In the genomic region with DNA sequence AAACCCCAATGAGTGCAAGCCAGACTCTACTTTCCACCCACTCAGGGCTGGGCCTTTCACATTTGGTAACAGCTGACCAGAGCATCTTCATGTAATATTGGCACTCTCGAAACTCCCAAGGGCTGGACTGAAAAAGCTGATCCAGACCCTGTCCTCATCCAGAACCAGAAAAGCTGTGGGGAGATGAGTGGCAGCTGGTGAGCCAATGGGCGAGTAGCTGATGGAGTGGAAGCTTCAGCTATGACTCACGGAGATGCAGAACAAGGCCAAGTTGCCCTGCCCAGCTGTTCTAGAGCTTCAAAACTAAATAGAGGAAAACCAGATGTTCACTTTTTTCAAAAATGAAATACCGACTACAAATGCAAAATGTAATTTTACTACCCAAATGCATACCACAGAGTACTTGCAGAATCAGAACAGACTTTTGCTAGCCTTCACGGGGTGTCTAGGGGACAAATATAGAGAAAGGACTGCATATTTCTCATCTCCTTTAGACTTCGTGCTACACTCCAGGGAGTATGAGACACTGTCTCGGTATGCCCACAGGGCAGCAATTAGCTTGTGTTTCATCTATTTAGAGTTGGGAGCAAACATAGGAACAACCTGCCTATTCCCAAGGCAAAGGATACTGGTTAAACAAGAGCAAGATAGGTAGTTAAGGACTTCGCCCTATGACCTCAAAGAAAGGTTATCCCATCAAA, we compare ENCODE assay signal across 11 mouse cellular contexts. TPM values are rescaled to one million over a fixed set of nuclear protein-coding genes. Genes with fewer than 3 reads are reported as not detected.
DNase-seq lines count a peak whose midpoint lies in the region; ATAC-seq and TF ChIP-seq lines count a peak whose summit lies in the region.
"Had no signal": no experiment of that assay in that cellular context is flagged by ENCODE, and none has a peak within 500 bp of the region (broad histone marks: within the 10 kb centered on the region; RNA-seq: fewer than 3 reads in every experiment).

No protein-coding gene starts in this region.

- no peaks in the 10 kb centered on the region for H3K9me3 ChIP-seq in intestine, embryonic 16.5 days (ENCODE audit: control insufficient read depth, low read length)
- no peaks in the 10 kb centered on the region for H3K9me3 ChIP-seq in intestine, embryonic 15.5 days
- H3K9me3 ChIP-seq in forebrain, embryonic 11.5 days (ENCODE audit: control insufficient read depth, low read length): no peaks in the 10 kb centered on the region
- H3K9me3 ChIP-seq: heart, embryonic 13.5 days; liver, embryonic 15.5 days; neural tube, embryonic 13.5 days had no signal

- DNase-seq in Patski (ENCODE audit: low read depth, low spot score): no peak
- DNase-seq in heart, adult 8-10 months (ENCODE audit: low spot score): peak; percentile 83
- peak; percentile 84 for DNase-seq in lung, postnatal 36 days
- DNase-seq in forebrain, embryonic 11.5 days (ENCODE audit: low spot score): no peak
- no peak for DNase-seq in right cerebral cortex, adult 2 months (ENCODE audit: low spot score in 2 of 2)
- no peak for DNase-seq in thymus, adult 2 months

- in situ Hi-C loops in Patski (cut with MboI; ENCODE audit: low pct_unique_long_range_greater_than_20kb): no loop called here

- no peak overlapping the region for H3K4me3 ChIP-seq in intestine, embryonic 16.5 days (ENCODE audit: low read length)
- no peak overlapping the region for H3K4me3 ChIP-seq in intestine, embryonic 15.5 days (replicated peaks)
- H3K4me3 ChIP-seq in forebrain, embryonic 11.5 days (ENCODE audit: low read depth, low read length): no peak overlapping the region
- no peak overlapping the region for H3K4me3 ChIP-seq in thymus, adult 2 months (ENCODE audit: control insufficient read depth, insufficient read depth, low read length)
- H3K4me3 ChIP-seq: heart, embryonic 13.5 days; liver, embryonic 15.5 days; neural tube, embryonic 13.5 days had no signal

- H3K27me3 ChIP-seq in intestine, embryonic 16.5 days (replicated peaks; ENCODE audit: control insufficient read depth, insufficient read depth, low read length): no peaks in the 10 kb centered on the region
- no peaks in the 10 kb centered on the region for H3K27me3 ChIP-seq in intestine, embryonic 15.5 days (replicated peaks)
- no peaks in the 10 kb centered on the region for H3K27me3 ChIP-seq in Patski
- no peaks in the 10 kb centered on the region for H3K27me3 ChIP-seq in forebrain, embryonic 11.5 days (ENCODE audit: control insufficient read depth, insufficient read depth, low read length)
- H3K27me3 ChIP-seq in thymus, adult 2 months (ENCODE audit: control insufficient read depth, insufficient read depth, low read length): no peaks in the 10 kb centered on the region
- H3K27me3 ChIP-seq: heart, embryonic 13.5 days; liver, embryonic 15.5 days; neural tube, embryonic 13.5 days had no signal

- no peak overlapping the region for H3K4me2 ChIP-seq in intestine, embryonic 16.5 days (ENCODE audit: low read depth, low read length)
- H3K4me2 ChIP-seq in intestine, embryonic 15.5 days (replicated peaks): no peak overlapping the region
- no peak overlapping the region for H3K4me2 ChIP-seq in forebrain, embryonic 11.5 days (ENCODE audit: low read depth, low read length, severe bottlenecking)
- H3K4me2 ChIP-seq: heart, embryonic 13.5 days; liver, embryonic 15.5 days; neural tube, embryonic 13.5 days had no signal

- no peak overlapping the region for H3K9ac ChIP-seq in intestine, embryonic 16.5 days (ENCODE audit: low read depth, low read length)
- no peak overlapping the region for H3K9ac ChIP-seq in intestine, embryonic 15.5 days
- H3K9ac ChIP-seq in forebrain, embryonic 11.5 days (ENCODE audit: low read length): no peak overlapping the region
- H3K9ac ChIP-seq: heart, embryonic 13.5 days; liver, embryonic 15.5 days; neural tube, embryonic 13.5 days had no signal

- H3K27ac ChIP-seq in intestine, embryonic 16.5 days (ENCODE audit: low read length): no peak overlapping the region
- no peak overlapping the region for H3K27ac ChIP-seq in intestine, embryonic 15.5 days
- H3K27ac ChIP-seq in forebrain, embryonic 11.5 days (ENCODE audit: low read depth, low read length): no peak overlapping the region
- no peak overlapping the region for H3K27ac ChIP-seq in thymus, adult 2 months (ENCODE audit: control insufficient read depth, insufficient read depth, low read length)
- H3K27ac ChIP-seq: heart, embryonic 13.5 days; liver, embryonic 15.5 days; neural tube, embryonic 13.5 days had no signal

- WGBS in intestine, embryonic 16.5 days: 77% methylated on average over 8 of the region's 8 CpGs
- 77% methylated on average over 8 of the region's 8 CpGs for WGBS in intestine, embryonic 15.5 days
- WGBS in forebrain, embryonic 11.5 days: 81% methylated on average over 8 of the region's 8 CpGs
- 94% methylated on average over 8 of the region's 8 CpGs for WGBS in thymus, adult 2 months

- H3K36me3 ChIP-seq in intestine, embryonic 16.5 days (ENCODE audit: control insufficient read depth, insufficient read depth, low read length): no peaks in the 10 kb centered on the region
- no peaks in the 10 kb centered on the region for H3K36me3 ChIP-seq in intestine, embryonic 15.5 days
- H3K36me3 ChIP-seq in forebrain, embryonic 11.5 days (ENCODE audit: control insufficient read depth, insufficient read depth, low read length): no peaks in the 10 kb centered on the region
- H3K36me3 ChIP-seq in thymus, adult 2 months (ENCODE audit: control insufficient read depth, insufficient read depth, low read length): no peaks in the 10 kb centered on the region
- H3K36me3 ChIP-seq: heart, embryonic 13.5 days; liver, embryonic 15.5 days; neural tube, embryonic 13.5 days had no signal

- POLR2A ChIA-PET in Patski (lab: Charles Lee): interaction anchor here (1.1 to 1.5 kb wide), 3 partner anchors 11 to 108 kb away, joined by 3 to 7 read pairs (median 6); no protein-coding TSS in a partner anchor

- ATAC-seq in intestine, embryonic 16.5 days: 0 out of 2 replicates have a peak, but pooled peaks have one; percentile 31
- no peak for ATAC-seq in intestine, embryonic 15.5 days
- ATAC-seq in Patski: peak; percentile 93
- ATAC-seq in forebrain, embryonic 11.5 days (replicated peaks; ENCODE audit: low FRiP score): no peak

- H3K4me1 ChIP-seq in intestine, embryonic 16.5 days (ENCODE audit: control insufficient read depth, insufficient read depth, low read length): no peaks in the 10 kb centered on the region
- H3K4me1 ChIP-seq in intestine, embryonic 15.5 days (replicated peaks): no peaks in the 10 kb centered on the region
- H3K4me1 ChIP-seq in forebrain, embryonic 11.5 days (replicated peaks; ENCODE audit: control insufficient read depth, insufficient read depth, low read length): no peaks in the 10 kb centered on the region
- no peaks in the 10 kb centered on the region for H3K4me1 ChIP-seq in thymus, adult 2 months (replicated peaks; ENCODE audit: control insufficient read depth, insufficient read depth, low read length)
- H3K4me1 ChIP-seq: heart, embryonic 13.5 days; liver, embryonic 15.5 days; neural tube, embryonic 13.5 days had no signal

- no peak for TF ChIP-seq POLR2A in thymus, adult 2 months (IDR thresholded peaks at IDR 0.05; ENCODE audit: control insufficient read depth, extremely low read depth, insufficient read depth, low read length, poor library complexity)

- CTCF ChIA-PET in Patski (lab: Charles Lee): interaction anchor here (0.6 to 1.2 kb wide), 6 partner anchors 13 to 232 kb away, joined by 3 to 4 read pairs (median 4); a partner anchor contains a TSS

- TF ChIP-seq CTCF in Patski (IDR thresholded peaks at IDR 0.05): no peak
- no peak for TF ChIP-seq CTCF in thymus, adult 2 months (IDR thresholded peaks at IDR 0.05; ENCODE audit: borderline replicate concordance, control insufficient read depth, extremely low read depth, insufficient read depth, low read length, poor library complexity)

RNA-seq across cellular contexts. Expression of a gene that starts 22.7 kb away (rescaled TPM):
- polyA plus RNA-seq in intestine, embryonic 16.5 days (2015; fragmentation: Nextera tagmentation; extraction: Ambion mirVana): 61.3 and 62.1 TPM in 2 replicates
- polyA plus RNA-seq in intestine, embryonic 15.5 days (2015; fragmentation: Nextera tagmentation; extraction: Ambion mirVana): 71.8 and 81.4 TPM in 2 replicates
- 153 TPM for polyA plus RNA-seq in Patski (2021)
- 10 to 100 TPM; 41.6 to 54.5 (median 48.7) TPM for total RNA-seq in heart, adult 8-10 months (2022)
- polyA plus RNA-seq in forebrain, embryonic 11.5 days (2014; fragmentation: Nextera tagmentation; extraction: Ambion mirVana): 18.6 and 20.7 TPM in 2 replicates
- polyA plus RNA-seq in thymus, adult 2 months (2012; rRNA removed): 5.9 and 11.6 TPM in 2 replicates

Comparison
In these comparisons a context has a peak if more than half of its experiments do, and no peak if none do; other contexts are left out.
1. ATAC-seq: peak in intestine, embryonic 16.5 days (single experiment) and Patski (single experiment); none in intestine, embryonic 15.5 days (single experiment) and forebrain, embryonic 11.5 days (single experiment).
2. DNase-seq: peak in heart, adult 8-10 months (single experiment) and lung, postnatal 36 days (single experiment); none in Patski (single experiment), forebrain, embryonic 11.5 days (single experiment), right cerebral cortex, adult 2 months (0 of 2) and thymus, adult 2 months (single experiment).